Mouse (Mus musculus) limb, embryonic 13.5 days (tissue): ENCODE results near the gene Rsph1. TPM values are rescaled to one million over a fixed set of nuclear protein-coding genes. Genes with fewer than 3 reads are reported as not detected.

Experiments
- ATAC-seq: fragments of 200-750 bp; cut with Nextera tagmentation; 2 replicates; pipeline ENCODE4 v1.8.0; 2017; ENCODE audit warnings: low read depth, moderate number of reproducible peaks, moderate TSS enrichment; ENCODE audit not compliant: low FRiP score
- H3K27ac ChIP-seq: fragments of 300-500 bp; sonication (generic); 2 replicates; pipeline ENCODE4 v1.5.1; 2015; ENCODE audit warnings: inconsistent platforms, mild to moderate bottlenecking, moderate library complexity
- H3K27me3 ChIP-seq: fragments of 300-500 bp; sonication (generic); 2 replicates; pipeline ENCODE4 v1.6.1; 2015; ENCODE audit warnings: mild to moderate bottlenecking, inconsistent platforms
- H3K36me3 ChIP-seq: fragments of 300-500 bp; sonication (generic); 2 replicates; pipeline ENCODE4 v1.6.1; 2015; ENCODE audit warnings: inconsistent platforms, mild to moderate bottlenecking, moderate library complexity
- H3K4me1 ChIP-seq: fragments of 300-500 bp; sonication (generic); 2 replicates; pipeline ENCODE4 v1.6.1; 2015; ENCODE audit warnings: inconsistent platforms
- H3K4me2 ChIP-seq: fragments of 300-500 bp; sonication (generic); replicated peaks from 2 replicates; pipeline ENCODE4 v1.6.1; 2015; ENCODE audit warnings: inconsistent platforms, mild to moderate bottlenecking, moderate library complexity
- H3K4me3 ChIP-seq: fragments of 300-500 bp; sonication (generic); 2 replicates; pipeline ENCODE4 v1.5.1; 2015; ENCODE audit warnings: moderate library complexity, mild to moderate bottlenecking, inconsistent platforms
- H3K9ac ChIP-seq: fragments of 300-500 bp; sonication (generic); 2 replicates; pipeline ENCODE4 v1.6.1; 2015; ENCODE audit warnings: mild to moderate bottlenecking, inconsistent platforms
- H3K9me3 ChIP-seq: fragments of 300-500 bp; sonication (generic); 2 replicates; pipeline ENCODE4 v1.6.1; 2016; ENCODE audit warnings: inconsistent platforms
- WGBS: fragments of 180-500 bp; shearing (Covaris S2); methylation state at CpG from one replicate; pipeline ENCODE4 v1.1.7; 2015; 5-methylcytosine and 5-hydroxymethylcytosine counted together
- polyA plus RNA-seq: library from polyadenylated mRNA; unstranded; fragments of >200 nt; fragmentation: Nextera tagmentation; extraction: Ambion mirVana; gene quantifications from 2 replicates; pipeline ENCODE4 v1.2.1, GENCODE M21; 2015

Gene Rsph1
- 0.48 and 0.59 TPM in 2 replicates for polyA plus RNA-seq

GRCm38 (mm10) chr17:31276922-31277918 is at the start of gene Rsph1:
Rsph1 (minus strand) TSS chr17:31277383.
- H3K4me1 ChIP-seq, result peaks cover 8% of the 10 kb centered on the region; the same call in 1 of the 2 replicates
- H3K4me3 ChIP-seq, result peak within 1 kb of the TSS; percentile 51
- no peaks in the 10 kb centered on the region for H3K9me3 ChIP-seq
- H3K27me3 ChIP-seq, result peaks cover 4% of the 10 kb centered on the region; the same call in 1 of the 2 replicates
- no peak within 1 kb of the TSS for H3K27ac ChIP-seq
- no peaks in the 10 kb centered on the region for H3K36me3 ChIP-seq
- 9% methylated on average over 44 of the region's 44 CpGs for WGBS
- ATAC-seq, result peak; percentile 82
- H3K4me2 ChIP-seq, result peak within 1 kb of the TSS; percentile 89
- H3K9ac ChIP-seq, result peak within 1 kb of the TSS; percentile 66

DNA sequence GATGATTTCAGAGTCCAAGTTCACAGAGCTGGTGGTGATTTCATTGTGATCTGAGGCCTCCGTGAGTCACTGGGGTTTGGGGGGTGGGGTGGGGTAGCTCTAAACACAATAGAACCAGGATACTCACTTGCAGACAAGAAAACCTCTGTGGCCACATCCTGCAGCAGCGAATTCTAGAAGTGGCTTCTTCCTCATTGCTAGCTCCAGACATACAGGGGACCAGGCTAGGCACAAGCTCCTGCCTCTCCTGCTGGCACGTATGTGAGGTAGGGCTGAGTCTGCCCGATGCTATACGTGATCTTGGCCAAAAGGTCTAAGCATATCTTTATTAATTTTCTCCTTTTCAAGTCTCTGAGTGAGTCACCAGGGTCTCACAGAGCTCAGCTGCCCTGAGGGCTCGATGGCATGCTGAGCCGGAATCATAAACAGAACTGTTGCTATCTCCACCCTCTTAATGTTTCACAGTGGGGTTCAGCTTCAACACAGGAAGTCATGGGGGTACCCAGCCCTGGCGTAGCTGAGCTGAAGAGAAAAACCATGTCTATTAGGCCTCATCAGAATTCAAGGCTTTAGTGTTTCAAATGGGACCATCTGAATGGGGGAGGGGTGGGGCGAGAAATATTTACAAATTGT is 49.2 kb upstream of the Rsph1 start:
- Histone ChIP-seq H3K9ac (no peak overlapping the region), H3K27ac (no peak overlapping the region), H3K36me3 (no peaks in the 10 kb centered on the region), H3K4me3 (no peak overlapping the region), H3K27me3 (no peaks in the 10 kb centered on the region), H3K9me3 (no peaks in the 10 kb centered on the region), H3K4me2 (no peak overlapping the region), H3K4me1 (0 out of 2 replicates have a peak, but pooled peaks cover 4% of the 10 kb centered on the region)
- no peak for ATAC-seq
- 36% methylated on average over 9 of the region's 9 CpGs for WGBS

GRCm38 (mm10) chr17:31325451-31326219 is 48.5 kb upstream of the Rsph1 start:
- no peak for ATAC-seq

DNA sequence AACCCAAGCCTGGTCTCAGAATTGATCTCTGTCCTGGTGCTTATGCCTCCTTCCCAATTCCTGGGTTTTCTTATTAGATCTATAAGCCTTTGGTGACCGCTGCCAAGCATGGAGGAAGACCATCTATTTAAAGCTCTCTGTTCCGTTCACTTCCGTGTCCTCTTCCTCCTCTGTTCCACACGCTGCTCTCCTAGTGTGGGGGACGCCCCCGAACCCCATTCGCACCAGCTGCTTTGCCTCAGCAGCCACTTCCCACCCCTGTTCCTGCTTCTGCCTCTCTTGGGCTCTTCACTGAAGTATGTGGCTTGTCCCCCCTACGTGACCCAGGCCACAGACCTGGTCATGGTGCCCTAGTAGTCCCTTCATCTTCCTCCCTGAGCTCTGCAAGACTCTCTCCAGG is 47.0 kb upstream of the Rsph1 start:
- no peaks in the 10 kb centered on the region for H3K9me3 ChIP-seq
- no peaks in the 10 kb centered on the region for H3K36me3 ChIP-seq
- ATAC-seq, result no peak
- peaks cover 8% of the 10 kb centered on the region; the same call in 1 of the 2 replicates for H3K4me1 ChIP-seq
- H3K4me3 ChIP-seq, result no peak overlapping the region
- no peak overlapping the region for H3K27ac ChIP-seq
- H3K27me3 ChIP-seq, result no peaks in the 10 kb centered on the region
- no peak overlapping the region for H3K4me2 ChIP-seq
- 92% methylated on average over 8 of the region's 8 CpGs for WGBS
- no peak overlapping the region for H3K9ac ChIP-seq

More at GRCm38 (mm10) chr17:31325451-31326219, 48.5 kb upstream of the Rsph1 start:
- Histone ChIP-seq H3K27me3 (no peaks in the 10 kb centered on the region), H3K4me2 (no peak overlapping the region), H3K4me1 (peaks cover 8% of the 10 kb centered on the region; the same call in 1 of the 2 replicates), H3K36me3 (no peaks in the 10 kb centered on the region), H3K27ac (no peak overlapping the region), H3K9ac (no peak overlapping the region), H3K9me3 (no peaks in the 10 kb centered on the region), H3K4me3 (no peak overlapping the region)
- WGBS, result 66% methylated on average over 13 of the region's 13 CpGs

GRCm38 (mm10) chr17:31323379-31323778 is 46.2 kb upstream of the Rsph1 start:
- Histone ChIP-seq H3K4me1 (peaks cover 8% of the 10 kb centered on the region; the same call in 1 of the 2 replicates), H3K36me3 (no peaks in the 10 kb centered on the region), H3K27ac (no peak overlapping the region), H3K4me2 (no peak overlapping the region), H3K9ac (no peak overlapping the region), H3K9me3 (no peaks in the 10 kb centered on the region), H3K4me3 (no peak overlapping the region), H3K27me3 (no peaks in the 10 kb centered on the region)
- 88% methylated on average over 4 of the region's 4 CpGs for WGBS
- ATAC-seq, result no peak

GRCm38 (mm10) chr17:31322446-31322845 is 45.3 kb upstream of the Rsph1 start:
- H3K27ac ChIP-seq, result no peak overlapping the region
- no peaks in the 10 kb centered on the region for H3K36me3 ChIP-seq

DNA sequence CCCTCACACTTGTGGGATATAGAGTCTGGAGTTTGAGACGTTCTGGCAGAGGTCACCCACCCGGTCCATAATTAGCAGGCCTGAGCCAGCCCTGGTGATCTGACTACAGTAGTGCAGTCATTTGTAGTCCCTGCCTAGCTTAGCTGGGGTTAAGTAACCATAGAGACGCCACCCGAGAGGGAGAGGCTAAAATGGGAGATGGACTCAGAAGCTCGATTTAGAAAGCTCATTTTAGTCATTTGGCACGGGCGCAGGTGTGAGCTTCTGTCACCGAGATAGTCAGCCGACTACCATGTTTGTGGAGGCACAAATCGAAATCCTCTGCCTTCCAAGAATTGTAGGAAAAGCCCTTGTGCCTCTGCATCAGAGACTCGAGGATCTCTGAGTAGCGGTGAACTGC is 44.2 kb upstream of the Rsph1 start:
- H3K9me3 ChIP-seq, result no peaks in the 10 kb centered on the region
- peaks cover 8% of the 10 kb centered on the region; the same call in 1 of the 2 replicates for H3K4me1 ChIP-seq
- no peak overlapping the region for H3K9ac ChIP-seq
- no peak overlapping the region for H3K4me2 ChIP-seq
- no peak overlapping the region for H3K27ac ChIP-seq
- 75% methylated on average over 12 of the region's 12 CpGs for WGBS
- no peaks in the 10 kb centered on the region for H3K36me3 ChIP-seq
- no peak overlapping the region for H3K4me3 ChIP-seq
- no peak for ATAC-seq
- 0 out of 2 replicates have a peak, but pooled peaks cover 6% of the 10 kb centered on the region for H3K27me3 ChIP-seq

More at GRCm38 (mm10) chr17:31322446-31322845, 45.3 kb upstream of the Rsph1 start:
- no peak overlapping the region for H3K4me3 ChIP-seq
- WGBS, result 71% methylated on average over 4 of the region's 4 CpGs
- no peak overlapping the region for H3K4me2 ChIP-seq
- no peaks in the 10 kb centered on the region for H3K9me3 ChIP-seq
- H3K9ac ChIP-seq, result no peak overlapping the region
- H3K4me1 ChIP-seq, result peaks cover 8% of the 10 kb centered on the region; the same call in 1 of the 2 replicates
- 0 out of 2 replicates have a peak, but pooled peaks cover 3% of the 10 kb centered on the region for H3K27me3 ChIP-seq
- ATAC-seq, result no peak

DNA sequence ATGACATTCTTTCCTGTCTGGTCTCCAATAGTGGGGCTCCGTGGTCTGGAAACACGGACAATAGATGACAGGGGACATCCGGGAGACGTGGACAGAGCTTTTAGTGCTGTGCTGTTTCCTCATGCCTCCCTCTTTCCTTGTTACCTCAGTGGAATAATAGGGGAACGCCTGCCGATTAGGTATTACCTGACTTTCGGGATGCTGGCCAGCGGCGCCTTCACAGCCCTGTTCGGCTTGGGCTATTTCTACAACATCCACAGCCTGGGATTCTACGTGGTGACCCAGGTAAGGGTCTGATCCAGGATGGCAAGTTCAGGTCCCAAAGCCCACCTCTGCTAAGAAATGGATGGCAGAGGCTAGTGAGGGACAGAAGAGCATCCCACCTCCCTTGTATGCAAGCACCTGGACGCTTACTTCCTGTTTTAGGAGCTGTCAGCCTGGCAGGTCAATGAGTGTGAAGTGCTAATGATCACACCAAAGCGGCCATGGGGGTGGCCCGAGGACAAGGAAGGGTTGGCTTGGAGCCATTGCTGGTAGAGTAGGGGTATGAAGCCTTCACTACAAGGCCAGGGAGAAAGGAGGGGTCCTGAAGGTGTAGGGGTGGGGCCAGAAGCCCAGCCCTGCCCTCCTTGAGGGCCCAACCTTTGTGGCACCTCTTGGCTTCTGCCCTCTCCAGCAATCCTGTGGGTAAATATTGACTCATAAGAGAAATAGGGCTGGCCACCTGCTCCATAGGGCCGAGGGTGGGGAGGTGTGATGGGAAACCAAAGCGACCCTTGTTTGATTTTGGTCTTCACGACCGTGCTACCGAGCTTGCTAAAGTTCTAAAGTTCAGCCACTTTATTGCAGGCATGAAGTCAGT is 42.0 kb upstream of the Rsph1 start:
- ATAC-seq, result no peak
- 0 out of 2 replicates have a peak, but pooled peaks cover 6% of the 10 kb centered on the region for H3K27me3 ChIP-seq
- H3K4me3 ChIP-seq, result no peak overlapping the region
- no peaks in the 10 kb centered on the region for H3K9me3 ChIP-seq
- H3K4me2 ChIP-seq, result no peak overlapping the region
- no peaks in the 10 kb centered on the region for H3K36me3 ChIP-seq
- H3K27ac ChIP-seq, result no peak overlapping the region
- H3K4me1 ChIP-seq, result peaks cover 9% of the 10 kb centered on the region
- no peak overlapping the region for H3K9ac ChIP-seq
- 89% methylated on average over 19 of the region's 19 CpGs for WGBS

DNA sequence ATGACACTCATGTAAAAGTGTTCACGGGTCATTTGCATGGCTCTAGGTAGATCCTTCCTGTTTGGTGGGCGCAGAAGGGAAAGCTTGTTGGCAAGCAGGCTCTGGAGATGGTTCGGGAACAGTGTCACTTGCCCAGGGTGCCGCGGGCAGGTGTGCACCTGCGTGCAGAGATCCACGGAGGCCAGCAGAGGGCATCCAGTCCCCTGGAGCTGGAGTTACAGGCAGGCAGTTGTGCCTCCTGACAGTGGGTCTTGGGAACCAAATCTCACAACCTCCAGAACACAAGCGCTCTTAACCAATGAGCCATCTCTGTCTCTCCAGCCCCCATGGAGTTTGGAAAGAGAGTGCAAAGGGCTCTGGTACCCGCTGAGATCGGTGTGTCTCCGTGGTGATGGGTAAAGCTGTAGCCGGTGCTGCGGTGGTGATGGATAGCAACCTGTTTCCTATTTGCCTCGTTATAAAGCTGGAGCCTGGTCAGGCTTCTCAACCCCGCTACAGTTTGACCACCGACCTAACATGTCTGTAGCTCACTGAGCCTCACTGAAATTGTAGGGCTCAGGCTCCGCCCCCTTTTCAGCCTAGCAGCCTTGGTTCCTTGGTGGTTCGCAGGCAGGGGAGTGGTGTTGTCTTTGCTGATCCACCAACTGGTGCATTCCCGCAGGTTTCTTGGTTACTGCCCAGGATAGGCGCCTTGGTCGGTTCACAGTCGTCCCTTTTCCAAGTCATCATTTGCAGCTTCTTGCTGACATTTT is 40.5 kb upstream of the Rsph1 start:
- ATAC-seq, result no peak
- H3K9me3 ChIP-seq, result no peaks in the 10 kb centered on the region
- WGBS, result 47% methylated on average over 22 of the region's 22 CpGs

DNA sequence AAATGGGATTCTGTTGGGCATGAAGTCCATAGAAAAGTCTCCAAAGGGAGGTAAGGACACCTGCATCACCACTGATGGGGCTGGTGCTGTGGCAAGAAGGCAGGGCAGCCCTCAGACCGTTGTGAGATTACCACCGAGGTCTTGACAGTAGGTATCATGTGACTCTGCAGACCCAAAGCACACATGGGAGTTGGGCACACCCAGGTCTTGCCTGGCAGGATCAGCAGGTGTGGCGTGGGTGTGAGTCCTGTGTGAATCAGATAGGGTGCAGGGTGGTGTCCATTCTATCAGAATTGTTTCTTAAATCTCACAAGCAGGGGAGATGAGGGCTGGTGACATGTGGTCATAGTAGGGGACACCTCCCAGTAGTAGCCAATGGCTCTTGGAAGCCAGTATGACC is 39.8 kb upstream of the Rsph1 start:
- Histone ChIP-seq H3K4me1 (peaks cover 9% of the 10 kb centered on the region), H3K27ac (no peak overlapping the region), H3K9ac (no peak overlapping the region), H3K4me2 (no peak overlapping the region), H3K4me3 (no peak overlapping the region), H3K9me3 (no peaks in the 10 kb centered on the region), H3K27me3 (0 out of 2 replicates have a peak, but pooled peaks cover 6% of the 10 kb centered on the region), H3K36me3 (no peaks in the 10 kb centered on the region)
- WGBS, result 82% methylated on average over 3 of the region's 3 CpGs
- no peak for ATAC-seq

More for the DNA sequence above, 40.5 kb upstream of the Rsph1 start:
- Histone ChIP-seq H3K4me1 (peaks cover 9% of the 10 kb centered on the region), H3K9ac (no peak overlapping the region), H3K36me3 (no peaks in the 10 kb centered on the region), H3K27ac (no peak overlapping the region), H3K27me3 (0 out of 2 replicates have a peak, but pooled peaks cover 6% of the 10 kb centered on the region), H3K4me3 (no peak overlapping the region), H3K4me2 (no peak overlapping the region)
